Mouse (Mus musculus) MEL (cell line): Measurements from ENCODE around the gene Osbpl11. TPM values are rescaled to one million over a fixed set of nuclear protein-coding genes. Genes with fewer than 3 reads are reported as not detected.
"Not testable (repeated sequence)": the region's sequence is repeated elsewhere in the genome, so short reads cannot be mapped to it uniquely, and the experiment has no call there.

Source experiments
- DNase-seq: peaks from one replicate; pipeline ENCODE4 v3.0.0; 2011; ENCODE audit warnings: low read depth, low spot score
- H3K27ac ChIP-seq: 2 replicates; pipeline ENCODE4 v1.5.1; 2012; ENCODE audit warnings: low read depth, mild to moderate bottlenecking, control low read depth, low read length, moderate library complexity; ENCODE audit not compliant: control insufficient read depth
- H3K27me3 ChIP-seq, 2 experiments: fragments of 150-350 bp in 1 of 2; sonication (generic) in 1 of 2; 2 replicates each; pipeline ENCODE4 v1.6.1; 2012; ENCODE audit warnings: low read length in 2 of 2, mild to moderate bottlenecking in 2 of 2, improper control_type of control experiment in 1 of 2, moderate library complexity in 1 of 2; ENCODE audit not compliant: insufficient read depth in 2 of 2, control insufficient read depth in 1 of 2
- H3K36me3 ChIP-seq, 2 experiments: 2 replicates each; pipeline ENCODE4 v1.6.1; 2012 to 2014; ENCODE audit warnings: low read length in 2 of 2, improper control_type of control experiment in 1 of 2, inconsistent platforms in 1 of 2, mild to moderate bottlenecking in 1 of 2; ENCODE audit not compliant: insufficient read depth in 2 of 2, control insufficient read depth in 1 of 2
- H3K4me1 ChIP-seq, 2 experiments: fragments of 150-350 bp in 1 of 2; sonication (generic) in 1 of 2; 2 replicates each; pipeline ENCODE4 v1.6.1; 2012; ENCODE audit warnings: low read length in 2 of 2, improper control_type of control experiment in 1 of 2, mild to moderate bottlenecking in 1 of 2; ENCODE audit not compliant: insufficient read depth in 2 of 2, control insufficient read depth in 1 of 2
- H3K4me3 ChIP-seq, 2 experiments: fragments of 150-350 bp in 1 of 2; sonication (generic) in 1 of 2; 2 replicates each; pipeline ENCODE4 v1.5.1; 2012; ENCODE audit warnings: low read depth in 2 of 2, low read length in 2 of 2, mild to moderate bottlenecking in 2 of 2, moderate library complexity in 2 of 2, control low read depth in 1 of 2, improper control_type of control experiment in 1 of 2; ENCODE audit not compliant: control insufficient read depth in 1 of 2, insufficient read depth in 1 of 2
- H3K79me2 ChIP-seq: 2 replicates; pipeline ENCODE4 v1.6.1; 2012; ENCODE audit warnings: mild to moderate bottlenecking, low read length, moderate library complexity; ENCODE audit not compliant: control insufficient read depth, poor library complexity, insufficient read depth
- H3K9ac ChIP-seq: 2 replicates; pipeline ENCODE4 v1.6.1; 2012; ENCODE audit warnings: low read depth, mild to moderate bottlenecking, control low read depth, low read length, moderate library complexity; ENCODE audit not compliant: control insufficient read depth, poor library complexity, severe bottlenecking
- H3K9me3 ChIP-seq: fragments of 150-350 bp; sonication (generic); replicated peaks from 2 replicates; pipeline ENCODE4 v1.6.1; 2012; ENCODE audit warnings: mild to moderate bottlenecking, low read length, improper control_type of control experiment, moderate library complexity; ENCODE audit not compliant: insufficient read depth
- BHLHE40 ChIP-seq: IDR thresholded peaks from 2 replicates; pipeline ENCODE4 v1.6.1; 2012; ENCODE audit warnings: low read depth, mild to moderate bottlenecking, inconsistent platforms, low read length, improper control_type of control experiment, borderline replicate concordance
- CHD2 ChIP-seq: IDR thresholded peaks from 2 replicates; pipeline ENCODE4 v1.6.1; 2011; ENCODE audit warnings: low read length, improper control_type of control experiment
- E2F4 ChIP-seq: IDR thresholded peaks from 2 replicates; pipeline ENCODE4 v1.6.1; 2011; ENCODE audit warnings: low read depth, low read length, improper control_type of control experiment, borderline replicate concordance
- ELF1 ChIP-seq: IDR thresholded peaks from 2 replicates; pipeline ENCODE4 v1.6.1; 2014; ENCODE audit warnings: low read depth, mild to moderate bottlenecking, inconsistent platforms, low read length, improper control_type of control experiment, moderate library complexity
- ETS1 ChIP-seq: IDR thresholded peaks from 2 replicates; pipeline ENCODE4 v1.6.1; 2012; ENCODE audit warnings: low read depth, mild to moderate bottlenecking, inconsistent platforms, low read length, improper control_type of control experiment, moderate library complexity
- HCFC1 ChIP-seq: IDR thresholded peaks from 2 replicates; pipeline ENCODE4 v1.6.1; 2012; ENCODE audit warnings: low read depth, mild to moderate bottlenecking, inconsistent platforms, low read length, improper control_type of control experiment, moderate library complexity
- KAT2A ChIP-seq: conservative IDR thresholded peaks from 2 replicates; pipeline ENCODE4 v1.6.1; 2012; ENCODE audit warnings: low read depth, low read length, improper control_type of control experiment, inconsistent platforms
- MAFK ChIP-seq: IDR thresholded peaks from 2 replicates; pipeline ENCODE4 v1.6.1; 2011; ENCODE audit warnings: low read depth, mild to moderate bottlenecking, low read length, improper control_type of control experiment, borderline replicate concordance
- MEF2A ChIP-seq: IDR thresholded peaks from 2 replicates; pipeline ENCODE4 v1.6.1; 2014; ENCODE audit warnings: low read depth, mild to moderate bottlenecking, inconsistent platforms, low read length, improper control_type of control experiment; ENCODE audit not compliant: poor library complexity, insufficient replicate concordance, severe bottlenecking; ENCODE audit errors: extremely low read depth
- MXI1 ChIP-seq: IDR thresholded peaks from 2 replicates; pipeline ENCODE4 v1.6.1; 2011; ENCODE audit warnings: mild to moderate bottlenecking, low read depth, low read length, improper control_type of control experiment
- MYB ChIP-seq: IDR thresholded peaks from 2 replicates; pipeline ENCODE4 v1.6.1; 2011; ENCODE audit warnings: mild to moderate bottlenecking, low read depth, low read length, improper control_type of control experiment
- MYC ChIP-seq: IDR thresholded peaks from 2 replicates; pipeline ENCODE4 v1.6.1; 2011; ENCODE audit warnings: low read depth, mild to moderate bottlenecking, low read length, improper control_type of control experiment, moderate library complexity
- NRF1 ChIP-seq: IDR thresholded peaks from 2 replicates; pipeline ENCODE4 v1.6.1; 2014; ENCODE audit warnings: low read depth, mild to moderate bottlenecking, inconsistent platforms, low read length, improper control_type of control experiment, moderate library complexity; ENCODE audit not compliant: poor library complexity, insufficient read depth, severe bottlenecking
- POLR2A ChIP-seq, 2 experiments: IDR thresholded peaks; 2 replicates each; pipeline ENCODE4 v1.6.1; 2011 to 2012; ENCODE audit warnings: low read length in 2 of 2, mild to moderate bottlenecking in 2 of 2, control low read depth in 1 of 2, improper control_type of control experiment in 1 of 2, low read depth in 1 of 2, moderate library complexity in 1 of 2; ENCODE audit not compliant: control insufficient read depth in 1 of 2, insufficient read depth in 1 of 2, poor library complexity in 1 of 2
- POLR2AphosphoS2 ChIP-seq: IDR thresholded peaks from 2 replicates; pipeline ENCODE4 v1.6.1; 2011; ENCODE audit warnings: low read length, improper control_type of control experiment
- POLR2AphosphoS5 ChIP-seq: IDR thresholded peaks from 2 replicates; pipeline ENCODE4 v1.6.1; 2012; ENCODE audit warnings: low read depth, borderline replicate concordance, mild to moderate bottlenecking, inconsistent platforms, low read length, moderate library complexity, mixed read lengths
- RAD21 ChIP-seq: IDR thresholded peaks from 2 replicates; pipeline ENCODE4 v1.6.1; 2011; ENCODE audit warnings: mild to moderate bottlenecking, low read depth, low read length, improper control_type of control experiment
- SIN3A ChIP-seq: IDR thresholded peaks from 2 replicates; pipeline ENCODE4 v1.6.1; 2012; ENCODE audit warnings: low read length, improper control_type of control experiment, inconsistent platforms
- SMC3 ChIP-seq: IDR thresholded peaks from 2 replicates; pipeline ENCODE4 v1.6.1; 2011; ENCODE audit warnings: low read depth, low read length, improper control_type of control experiment
- TAL1 ChIP-seq: IDR thresholded peaks from 2 replicates; pipeline ENCODE4 v1.6.1; 2012; ENCODE audit warnings: mild to moderate bottlenecking, inconsistent platforms, low read length, moderate library complexity, mixed read lengths
- UBTF ChIP-seq: IDR thresholded peaks from 2 replicates; pipeline ENCODE4 v1.6.1; 2012; ENCODE audit warnings: low read depth, mild to moderate bottlenecking, inconsistent platforms, low read length, improper control_type of control experiment, moderate library complexity, borderline replicate concordance; ENCODE audit not compliant: insufficient read depth
- USF1 ChIP-seq: IDR thresholded peaks from 2 replicates; pipeline ENCODE4 v1.6.1; 2014; ENCODE audit warnings: low read depth, mild to moderate bottlenecking, inconsistent platforms, low read length, improper control_type of control experiment, moderate library complexity
- ZC3H11A ChIP-seq: IDR thresholded peaks from 2 replicates; pipeline ENCODE4 v1.6.1; 2012; ENCODE audit warnings: low read depth, mild to moderate bottlenecking, inconsistent platforms, low read length, improper control_type of control experiment
- ZMIZ1 ChIP-seq: IDR thresholded peaks from 2 replicates; pipeline ENCODE4 v1.6.1; 2012; ENCODE audit warnings: low read depth, mild to moderate bottlenecking, inconsistent platforms, low read length, improper control_type of control experiment, moderate library complexity
- polyA plus RNA-seq, 2 experiments: library from polyadenylated mRNA; stranded (reverse) in 1 of 2; unstranded in 1 of 2; fragments of >175 nt in 1 of 2; fragments of >200 nt in 1 of 2; gene quantifications; 2 replicates each; pipeline versions ENCODE4 v1.2.1 to v1.2.4; 2012; ENCODE audit warnings: low replicate concordance in 2 of 2, low read depth in 1 of 2; ENCODE audit not compliant: insufficient read length in 2 of 2, insufficient read depth in 1 of 2, missing spikeins in 1 of 2
- total RNA-seq: library from RNA; depleted of rRNA; stranded (reverse); fragments of 300-350 nt; gene quantifications from 2 replicates; pipeline ENCODE4 v1.2.3, GENCODE M21; 2012

Gene Osbpl11
- total and polyA plus RNA-seq, 3 experiments = 6.9 to 10.3 TPM; not detected in 1

DNA sequence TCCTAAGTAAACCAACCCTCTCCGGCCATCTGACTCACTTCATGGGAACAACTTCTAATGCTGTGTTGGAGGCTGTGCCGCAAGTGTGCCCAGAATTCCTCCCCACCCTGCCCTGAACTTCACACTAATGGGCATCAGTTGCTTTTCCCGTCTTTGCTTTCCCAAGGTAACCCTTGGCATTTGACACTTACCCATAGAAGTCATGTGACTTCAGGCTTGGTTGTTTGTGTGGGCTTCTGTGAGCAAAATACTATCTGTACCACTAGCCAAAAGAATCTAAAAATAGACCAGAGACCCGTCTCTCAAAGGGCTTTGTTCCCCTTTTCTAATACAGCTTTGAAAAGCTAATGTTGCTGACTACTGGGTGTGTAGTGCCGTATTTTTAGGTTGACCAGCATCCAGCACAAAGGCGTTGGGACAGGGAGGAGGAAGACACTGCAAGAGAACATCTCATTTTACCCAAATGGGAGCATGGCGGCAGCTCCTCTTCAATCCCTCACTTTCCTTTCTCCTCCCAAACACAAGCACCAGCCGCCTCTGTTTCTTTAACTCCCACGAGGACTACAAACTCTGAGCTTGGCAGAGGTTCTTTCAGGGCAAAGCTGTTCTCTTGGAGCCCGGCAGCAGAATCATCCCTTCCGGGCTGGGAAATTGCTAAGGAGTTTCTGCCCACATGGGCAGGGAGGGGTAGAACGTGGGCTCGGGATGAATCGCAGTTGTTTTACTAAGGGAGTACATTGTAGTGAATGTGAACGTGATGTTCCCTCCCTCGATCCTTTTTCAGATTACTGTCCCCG is 6.4 kb upstream of the Osbpl11 start:
- H3K27me3 ChIP-seq = peaks cover 0 to 1% of the 10 kb centered on the region in 2 experiments; a peak in 1 of 4 replicates
- no peaks in the 10 kb centered on the region for H3K9me3 ChIP-seq
- no peaks in the 10 kb centered on the region for H3K79me2 ChIP-seq
- peak overlapping the region; percentile 38 to 59 for H3K4me3 ChIP-seq
- peak overlapping the region; percentile 1; the same call in 1 of the 2 replicates for H3K27ac ChIP-seq
- peaks cover 0 to 3% of the 10 kb centered on the region in 2 experiments; a peak in 2 of 4 replicates for H3K36me3 ChIP-seq
- DNase-seq = peak; percentile 72
- TF ChIP-seq MEF2A (peak; percentile 91; the same call in 1 of the 2 replicates), RAD21 (no peak), MAFK (no peak), POLR2A (IDR thresholded peaks at IDR 0.05; ENCODE audit: control insufficient read depth in 1 of 2, insufficient read depth in 1 of 2, low read depth in 1 of 2, low read length in 2 of 2, poor library complexity in 1 of 2) (no peak), POLR2AphosphoS2 (no peak), USF1 (peak; percentile 87), BHLHE40 (peak; percentile 67; the same call in 1 of the 2 replicates), MYB (no peak), ZMIZ1 (no peak), MXI1 (0 out of 2 replicates have a peak, but pooled peaks have one; percentile 23), ETS1 (peak; percentile 28; the same call in 1 of the 2 replicates)
- H3K4me1 ChIP-seq = peaks cover 2 to 3% of the 10 kb centered on the region in 2 experiments; a peak in 3 of 4 replicates
- peak overlapping the region; percentile 56 for H3K9ac ChIP-seq

DNA sequence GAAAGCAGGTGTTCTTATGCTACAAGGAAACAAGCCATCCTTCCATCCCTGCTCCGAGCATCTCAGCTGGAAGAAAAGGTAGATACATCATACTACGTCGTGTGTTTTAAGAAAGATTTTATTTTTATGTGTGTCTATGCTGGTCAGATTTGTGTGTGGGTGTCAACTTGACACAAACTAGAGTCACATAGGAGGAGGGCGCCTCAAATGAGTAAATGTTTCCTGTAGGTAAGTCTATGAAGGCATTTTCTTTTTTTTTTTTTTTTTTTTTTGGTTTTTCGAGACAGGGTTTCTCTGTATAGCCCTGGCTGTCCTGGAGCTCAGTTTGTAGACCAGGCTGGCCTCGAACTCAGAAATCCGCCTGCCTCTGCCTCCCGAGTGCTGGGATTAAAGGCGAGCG is 5.6 kb upstream of the Osbpl11 start:
- not testable (repeated sequence) for H3K27me3 ChIP-seq, DNase-seq, H3K4me1 ChIP-seq, H3K9ac ChIP-seq, H3K36me3 ChIP-seq, H3K79me2 ChIP-seq, H3K27ac ChIP-seq, H3K9me3 ChIP-seq
- H3K4me3 ChIP-seq = peak overlapping the region; percentile 38 to 59

DNA sequence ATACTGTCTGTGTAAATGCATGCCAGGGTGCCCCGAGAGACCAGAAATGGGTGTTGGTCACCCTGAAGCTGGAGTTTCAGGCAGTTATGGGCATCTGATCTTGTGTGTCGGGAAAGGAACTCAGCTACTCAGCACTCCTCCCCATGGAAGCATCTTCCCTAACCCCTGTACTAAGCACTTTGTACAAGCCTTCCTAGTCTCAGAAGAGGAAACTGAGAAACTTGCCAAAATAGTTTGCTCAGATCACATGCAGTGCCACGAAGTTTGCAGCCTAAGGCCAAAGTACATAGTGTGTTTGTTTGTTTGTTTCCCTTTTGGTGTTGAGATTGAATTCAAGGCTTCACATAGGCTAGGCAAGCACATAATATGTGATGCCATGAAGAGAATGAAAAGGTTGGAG is 5.0 kb upstream of the Osbpl11 start:
- Histone ChIP-seq H3K36me3 (peaks cover 0 to 3% of the 10 kb centered on the region in 2 experiments; a peak in 2 of 4 replicates), H3K27ac (no peak overlapping the region), H3K9me3 (no peaks in the 10 kb centered on the region), H3K9ac (no peak overlapping the region), H3K27me3 (peaks cover 0 to 1% of the 10 kb centered on the region in 2 experiments; a peak in 1 of 4 replicates), H3K4me3 (no peak overlapping the region), H3K79me2 (no peaks in the 10 kb centered on the region), H3K4me1 (peaks cover 2 to 3% of the 10 kb centered on the region in 2 experiments; a peak in 3 of 4 replicates)
- no peak for DNase-seq
- no peak for TF ChIP-seq E2F4
- TF ChIP-seq TAL1 = no peak
- no peak for TF ChIP-seq UBTF
- TF ChIP-seq NRF1 = no peak
- no peak for TF ChIP-seq HCFC1
- no peak for TF ChIP-seq ELF1
- TF ChIP-seq CHD2 = no peak
- TF ChIP-seq SMC3 = no peak
- no peak for TF ChIP-seq POLR2AphosphoS5
- TF ChIP-seq SIN3A = no peak
- no peak for TF ChIP-seq MYC
- no peak for TF ChIP-seq MXI1
- no peak for TF ChIP-seq KAT2A
- TF ChIP-seq ZC3H11A = no peak
- TF ChIP-seq POLR2AphosphoS2 = no peak
